Mouse (Mus musculus): Measurements from ENCODE around the gene Olfr1294.

GRCm38 (mm10) chr2:111569581-111569980, 29.5 kb upstream of the Olfr1294 start, which contains the start of gene Olfr1295:
- TF ChIP-seq CTCF (IDR thresholded peaks at IDR 0.05; ENCODE audit: extremely low read depth, insufficient read length, insufficient replicate concordance, low read depth, low read length), result no peak
- no peak for TF ChIP-seq POLR2A (IDR thresholded peaks at IDR 0.05; ENCODE audit: low read depth, low read length)
